Mouse (Mus musculus) thymus, adult 18-20 months (tissue): Measurements from ENCODE around the gene Hoxa3.

Experiments
- DNase-seq, 2 experiments: peaks; one replicate each; pipeline ENCODE4 v3.0.0; 2022; ENCODE audit warnings: mixed read lengths in 2 of 2

Gene Hoxa3

GRCm38 (mm10) chr6:52246403-52246803, 33.3 kb upstream of the Hoxa3 start:
- no peak for DNase-seq

GRCm38 (mm10) chr6:52245757-52246142, 32.6 kb upstream of the Hoxa3 start, which contains the start of gene Hoxa11:
Hoxa11 (minus strand) TSS chr6:52245810.
- DNase-seq = no peak

GRCm38 (mm10) chr6:52245040-52245756, 32.1 kb upstream of the Hoxa3 start:
- no peak for DNase-seq

- no peak for DNase-seq
These were observed 31.4 kb upstream of the Hoxa3 start for GRCm38 (mm10) chr6:52244471-52245039.

GRCm38 (mm10) chr6:52243681-52244121, 30.6 kb upstream of the Hoxa3 start:
- no peak for DNase-seq

GRCm38 (mm10) chr6:52242801-52243332, 29.7 kb upstream of the Hoxa3 start:
- no peak for DNase-seq

GRCm38 (mm10) chr6:52241001-52241621, 28.0 kb upstream of the Hoxa3 start:
- DNase-seq = no peak

- no peak for DNase-seq
These were observed 27.4 kb upstream of the Hoxa3 start, which contains the start of gene Hoxa10 for GRCm38 (mm10) chr6:52240389-52241000. Hoxa10 (minus strand) TSS chr6:52240854.

- DNase-seq = no peak
These were observed 26.7 kb upstream of the Hoxa3 start for GRCm38 (mm10) chr6:52239625-52240388.

GRCm38 (mm10) chr6:52238976-52239375, 25.8 kb upstream of the Hoxa3 start:
- no peak for DNase-seq

- no peak for DNase-seq
These were observed 25.0 kb upstream of the Hoxa3 start for GRCm38 (mm10) chr6:52238155-52238545.

GRCm38 (mm10) chr6:52237346-52238154, 24.4 kb upstream of the Hoxa3 start:
- DNase-seq = no peak

GRCm38 (mm10) chr6:52236806-52237205, 23.7 kb upstream of the Hoxa3 start:
- DNase-seq = no peak

- no peak for DNase-seq
These were observed 22.7 kb upstream of the Hoxa3 start for GRCm38 (mm10) chr6:52235866-52236265.

GRCm38 (mm10) chr6:52235267-52235666, 22.1 kb upstream of the Hoxa3 start:
- DNase-seq = no peak

- DNase-seq = no peak
These were observed 21.4 kb upstream of the Hoxa3 start for GRCm38 (mm10) chr6:52234428-52235140.

GRCm38 (mm10) chr6:52233546-52234427, 20.7 kb upstream of the Hoxa3 start:
- DNase-seq = no peak

GRCm38 (mm10) chr6:52232984-52233545, 19.9 kb upstream of the Hoxa3 start:
- DNase-seq = no peak

- no peak for DNase-seq
These were observed 19.4 kb upstream of the Hoxa3 start for GRCm38 (mm10) chr6:52232568-52232965.
